Mouse (Mus musculus): ENCODE results near the gene Crbn.

DNA sequence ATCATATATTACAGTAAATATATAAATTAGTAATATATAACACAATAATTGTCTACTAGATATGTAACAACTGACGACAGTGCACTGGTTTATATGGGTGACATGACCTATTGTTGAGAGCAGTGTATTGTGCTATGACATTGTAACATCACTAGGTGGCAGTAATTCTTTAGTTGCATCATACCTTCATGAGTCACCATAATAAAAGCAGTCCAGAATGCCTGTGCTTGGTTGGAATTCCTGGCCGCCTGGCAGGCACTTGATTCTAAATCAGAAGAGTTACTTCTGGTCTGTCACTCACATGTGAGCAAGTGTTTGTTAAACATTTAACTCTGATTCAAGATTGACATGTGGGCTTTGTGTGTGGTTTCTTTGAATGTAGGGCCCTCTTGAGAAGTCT is 5.0 kb upstream of the Crbn start:
- TF ChIP-seq ZNF384 (IDR thresholded peaks at IDR 0.05; ENCODE audit: low read depth, low read length): no peak
- no peak for TF ChIP-seq HCFC1 (IDR thresholded peaks at IDR 0.05; ENCODE audit: borderline replicate concordance, insufficient read depth, low read length)
- no peak for TF ChIP-seq CHD2 (IDR thresholded peaks at IDR 0.05; ENCODE audit: low read depth, low read length)
- TF ChIP-seq MAFK (IDR thresholded peaks at IDR 0.05; ENCODE audit: insufficient read depth, low read depth, low read length): 0 out of 2 replicates have a peak, but pooled peaks have one; percentile 14
- no peak for TF ChIP-seq ZC3H11A (IDR thresholded peaks at IDR 0.05; ENCODE audit: borderline replicate concordance, low read depth, low read length)

All from ES-E14 (cell line).